Mouse (Mus musculus) hindbrain, embryonic 12.5 days (tissue): ENCODE data around the gene Mest. TPM values are rescaled to one million over a fixed set of nuclear protein-coding genes. Genes with fewer than 3 reads are reported as not detected.

Experiments
- ATAC-seq: fragments of 200-750 bp; cut with Nextera tagmentation; 2 replicates; pipeline ENCODE4 v1.8.0; 2017; ENCODE audit warnings: moderate TSS enrichment; ENCODE audit not compliant: low FRiP score
- H3K27ac ChIP-seq: fragments of 300-500 bp; sonication (generic); 2 replicates; pipeline ENCODE4 v1.5.1; 2016; ENCODE audit warnings: mild to moderate bottlenecking
- H3K27me3 ChIP-seq: fragments of 300-500 bp; sonication (generic); 2 replicates; pipeline ENCODE4 v1.6.1; 2016; ENCODE audit warnings: mild to moderate bottlenecking
- H3K36me3 ChIP-seq: fragments of 300-500 bp; sonication (generic); 2 replicates; pipeline ENCODE4 v1.6.1; 2016; ENCODE audit warnings: mild to moderate bottlenecking
- H3K4me1 ChIP-seq: fragments of 300-500 bp; sonication (generic); 2 replicates; pipeline ENCODE4 v1.6.1; 2016
- H3K4me2 ChIP-seq: fragments of 300-500 bp; sonication (generic); replicated peaks from 2 replicates; pipeline ENCODE4 v1.6.1; 2016; ENCODE audit warnings: mild to moderate bottlenecking
- H3K4me3 ChIP-seq: fragments of 300-500 bp; sonication (generic); 2 replicates; pipeline ENCODE4 v1.5.1; 2016; ENCODE audit warnings: mild to moderate bottlenecking
- H3K9ac ChIP-seq: fragments of 300-500 bp; sonication (generic); 2 replicates; pipeline ENCODE4 v1.6.1; 2016; ENCODE audit warnings: mild to moderate bottlenecking, moderate library complexity
- H3K9me3 ChIP-seq: fragments of 300-500 bp; sonication (generic); replicated peaks from 2 replicates; pipeline ENCODE4 v1.6.1; 2016; ENCODE audit warnings: mild to moderate bottlenecking
- WGBS: fragments of 180-500 bp; shearing (Covaris S2); methylation state at CpG from one replicate; pipeline ENCODE4 v1.1.7; 2016; 5-methylcytosine and 5-hydroxymethylcytosine counted together
- polyA plus RNA-seq: library from polyadenylated mRNA; unstranded; fragments of >200 nt; fragmentation: Nextera tagmentation; extraction: Ambion mirVana; gene quantifications from 2 replicates; pipeline ENCODE4 v1.2.1, GENCODE M21; 2016

Mest gene
- polyA plus RNA-seq, 1 experiment from 2014 or later = 763 TPM

GRCm38 (mm10) chr6:30692826-30693225 is 30.5 kb upstream of the Mest start:
- H3K9me3 ChIP-seq = no peaks in the 10 kb centered on the region
- H3K27ac ChIP-seq = peak overlapping the region; percentile 94
- no peaks in the 10 kb centered on the region for H3K36me3 ChIP-seq
- WGBS = 75% methylated on average over 5 of the region's 5 CpGs
- ATAC-seq = no peak
- H3K27me3 ChIP-seq = no peaks in the 10 kb centered on the region
- H3K4me1 ChIP-seq = peaks cover 15% of the 10 kb centered on the region
- peak overlapping the region; percentile 66 for H3K4me2 ChIP-seq
- H3K4me3 ChIP-seq = peak overlapping the region; percentile 58
- H3K9ac ChIP-seq = peak overlapping the region; percentile 62

DNA sequence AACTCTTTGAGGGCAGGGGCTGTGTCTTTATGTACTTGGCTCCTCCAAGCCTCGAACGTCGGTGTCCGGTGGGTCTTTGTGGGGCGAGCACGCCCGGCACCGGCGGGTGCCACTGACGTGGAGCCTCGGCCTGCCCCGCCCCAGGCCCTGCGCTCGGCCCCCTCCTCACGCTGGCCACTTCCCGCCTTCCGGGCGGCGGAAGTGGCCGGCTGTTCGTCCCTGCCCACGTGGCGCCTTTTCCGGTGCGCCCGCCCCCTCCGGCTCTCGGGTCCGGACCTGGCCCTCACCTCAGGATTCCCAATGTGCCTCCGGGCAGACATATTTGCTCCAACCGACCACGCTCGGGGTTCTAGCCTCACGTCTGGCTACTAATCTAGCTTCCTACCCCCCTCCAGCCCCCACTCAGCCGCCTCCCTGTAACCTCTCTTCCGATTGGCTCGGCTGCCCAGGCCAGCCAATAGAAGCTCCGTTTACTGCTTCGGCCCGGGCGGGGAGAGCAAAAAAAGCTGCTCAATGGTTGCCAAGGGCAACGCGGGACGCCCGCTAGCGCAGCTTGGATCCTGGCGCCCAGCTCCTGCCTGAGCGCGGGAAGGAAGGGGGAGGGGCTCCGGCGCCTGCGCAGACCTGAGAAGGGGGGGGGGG is 29.9 kb upstream of the Mest start, which contains the start of gene Cep41:
Cep41 (minus strand) TSS at position 400 of the 642 bp plus-strand sequence.
- H3K4me1 ChIP-seq = peaks cover 15% of the 10 kb centered on the region
- H3K9me3 ChIP-seq = no peaks in the 10 kb centered on the region

DNA sequence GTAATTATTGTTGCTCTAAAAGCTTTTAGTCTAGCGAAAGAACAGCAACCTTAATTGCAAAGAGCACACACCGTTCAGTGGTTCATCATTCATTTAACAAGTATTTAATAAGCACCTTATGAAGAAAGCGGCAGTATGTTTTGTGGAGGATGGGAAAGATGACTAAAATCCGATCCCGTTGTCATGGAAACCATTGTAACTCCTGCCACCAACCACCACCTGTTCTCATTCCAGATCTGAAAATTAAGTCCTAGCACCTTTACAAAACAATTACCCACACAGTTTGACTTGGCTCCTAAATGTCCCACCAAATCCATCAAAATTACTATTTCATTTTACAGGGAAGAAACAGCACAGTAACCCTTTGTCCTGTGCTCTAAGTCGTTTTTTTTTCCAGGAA is 29.1 kb upstream of the Mest start:
- H3K9ac ChIP-seq = no peak overlapping the region; the same call in 1 of the 2 replicates
- peak overlapping the region; percentile 94; the same call in 1 of the 2 replicates for H3K27ac ChIP-seq
- 40% methylated on average over 6 of the region's 6 CpGs for WGBS
- H3K27me3 ChIP-seq = no peaks in the 10 kb centered on the region
- peak overlapping the region; percentile 58; the same call in 1 of the 2 replicates for H3K4me3 ChIP-seq
- no peaks in the 10 kb centered on the region for H3K9me3 ChIP-seq
- ATAC-seq = no peak; the same call in 1 of the 2 replicates
- no peaks in the 10 kb centered on the region for H3K36me3 ChIP-seq
- H3K4me1 ChIP-seq = peaks cover 15% of the 10 kb centered on the region
- peak overlapping the region; percentile 66 for H3K4me2 ChIP-seq

More for the DNA sequence above, 29.9 kb upstream of the Mest start, which contains the start of gene Cep41:
- peak within 1 kb of the TSS; percentile 62 for H3K9ac ChIP-seq
- no peaks in the 10 kb centered on the region for H3K36me3 ChIP-seq
- H3K27me3 ChIP-seq = no peaks in the 10 kb centered on the region
- under 1% methylated on average over 46 of the region's 52 CpGs for WGBS
- peak within 1 kb of the TSS; percentile 94 for H3K27ac ChIP-seq
- peak within 1 kb of the TSS; percentile 66 for H3K4me2 ChIP-seq
- peak; percentile 98 for ATAC-seq
- H3K4me3 ChIP-seq = peak within 1 kb of the TSS; percentile 58

DNA sequence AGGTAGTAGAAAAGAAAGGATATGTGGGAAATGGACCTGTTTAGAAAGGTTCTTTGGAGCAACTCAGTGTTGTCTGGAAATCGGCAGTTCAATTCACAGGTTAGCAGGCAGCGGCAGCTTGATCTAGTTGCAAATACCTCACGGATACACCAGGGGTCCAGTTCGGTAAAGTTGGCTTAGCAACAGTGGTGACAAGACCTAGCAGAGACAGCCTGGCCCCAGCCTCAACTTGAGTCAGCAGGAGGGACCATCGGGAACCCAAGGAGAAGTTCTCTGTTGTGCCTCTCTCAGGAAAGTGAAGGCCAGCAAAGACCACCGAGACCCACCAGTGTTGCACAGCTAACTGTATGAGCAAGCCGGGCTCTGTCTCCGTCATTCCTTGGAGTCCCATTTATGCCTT is 28.2 kb upstream of the Mest start:
- H3K4me2 ChIP-seq = no peak overlapping the region
- no peak overlapping the region for H3K4me3 ChIP-seq
- no peaks in the 10 kb centered on the region for H3K9me3 ChIP-seq
- no peaks in the 10 kb centered on the region for H3K36me3 ChIP-seq
- H3K4me1 ChIP-seq = peaks cover 15% of the 10 kb centered on the region
- H3K27me3 ChIP-seq = no peaks in the 10 kb centered on the region
- 82% methylated on average over 8 of the region's 8 CpGs for WGBS
- no peak overlapping the region for H3K27ac ChIP-seq
- H3K9ac ChIP-seq = no peak overlapping the region
- ATAC-seq = no peak

DNA sequence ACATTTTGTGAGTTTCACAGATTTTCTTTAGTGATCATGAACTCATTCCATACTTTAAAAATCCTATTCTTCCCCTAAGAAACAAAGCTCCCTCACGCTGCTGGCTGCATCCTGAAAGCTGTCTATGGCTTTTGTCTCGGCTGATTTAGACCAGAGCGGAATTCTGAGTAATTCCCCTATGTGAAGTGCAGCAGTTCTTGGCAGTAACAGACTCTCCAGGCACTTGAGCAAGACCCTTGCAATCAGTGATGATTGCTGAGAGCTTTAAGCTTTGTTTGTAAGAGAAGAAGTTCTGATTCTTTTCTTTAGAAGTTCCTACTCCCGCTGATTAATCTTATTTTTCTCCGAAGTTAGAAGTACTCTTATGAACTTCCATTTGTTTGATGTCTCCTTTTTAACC is 25.9 kb upstream of the Mest start:
- H3K27ac ChIP-seq = no peak overlapping the region
- H3K4me2 ChIP-seq = no peak overlapping the region
- WGBS = 53% methylated on average over 5 of the region's 5 CpGs
- H3K36me3 ChIP-seq = no peaks in the 10 kb centered on the region
- no peak for ATAC-seq
- H3K4me3 ChIP-seq = no peak overlapping the region
- no peak overlapping the region for H3K9ac ChIP-seq
- no peaks in the 10 kb centered on the region for H3K9me3 ChIP-seq
- no peaks in the 10 kb centered on the region for H3K27me3 ChIP-seq
- peaks cover 15% of the 10 kb centered on the region for H3K4me1 ChIP-seq

- Histone ChIP-seq H3K27ac (no peak overlapping the region), H3K9me3 (no peaks in the 10 kb centered on the region), H3K4me2 (no peak overlapping the region), H3K4me3 (no peak overlapping the region), H3K36me3 (no peaks in the 10 kb centered on the region), H3K9ac (no peak overlapping the region), H3K27me3 (no peaks in the 10 kb centered on the region), H3K4me1 (peaks cover 10% of the 10 kb centered on the region)
- ATAC-seq = no peak
- WGBS = 95% methylated on average over 4 of the region's 4 CpGs
Measured at GRCm38 (mm10) chr6:30698036-30698435, 25.3 kb upstream of the Mest start.

- Histone ChIP-seq H3K4me2 (no peak overlapping the region), H3K27ac (no peak overlapping the region), H3K4me3 (no peak overlapping the region), H3K4me1 (no peaks in the 10 kb centered on the region), H3K9me3 (no peaks in the 10 kb centered on the region), H3K36me3 (no peaks in the 10 kb centered on the region), H3K27me3 (no peaks in the 10 kb centered on the region), H3K9ac (no peak overlapping the region)
- 80% methylated on average over 6 of the region's 6 CpGs for WGBS
- no peak for ATAC-seq
Measured at GRCm38 (mm10) chr6:30700182-30700581, 23.2 kb upstream of the Mest start.

- Histone ChIP-seq H3K27me3 (no peaks in the 10 kb centered on the region), H3K4me1 (no peaks in the 10 kb centered on the region), H3K9ac (no peak overlapping the region), H3K4me2 (no peak overlapping the region), H3K9me3 (no peaks in the 10 kb centered on the region), H3K36me3 (no peaks in the 10 kb centered on the region), H3K4me3 (no peak overlapping the region), H3K27ac (no peak overlapping the region)
- 80% methylated on average over 6 of the region's 6 CpGs for WGBS
- no peak for ATAC-seq
Measured at GRCm38 (mm10) chr6:30702881-30703280, 20.5 kb upstream of the Mest start.

- Histone ChIP-seq H3K27me3 (no peaks in the 10 kb centered on the region), H3K4me1 (no peaks in the 10 kb centered on the region), H3K9me3 (no peaks in the 10 kb centered on the region), H3K9ac (no peak overlapping the region), H3K27ac (no peak overlapping the region), H3K36me3 (no peaks in the 10 kb centered on the region), H3K4me3 (no peak overlapping the region), H3K4me2 (no peak overlapping the region)
- ATAC-seq = no peak
- WGBS = 77% methylated on average over 6 of the region's 6 CpGs
Measured at GRCm38 (mm10) chr6:30703476-30703875, 19.9 kb upstream of the Mest start.

- H3K27me3 ChIP-seq = no peaks in the 10 kb centered on the region
- 83% methylated on average over 9 of the region's 9 CpGs for WGBS
- no peak for ATAC-seq
- no peak overlapping the region for H3K9ac ChIP-seq
- H3K4me3 ChIP-seq = no peak overlapping the region
- no peaks in the 10 kb centered on the region for H3K9me3 ChIP-seq
- H3K36me3 ChIP-seq = no peaks in the 10 kb centered on the region
- H3K27ac ChIP-seq = no peak overlapping the region
- no peaks in the 10 kb centered on the region; the same call in 1 of the 2 replicates for H3K4me1 ChIP-seq
- no peak overlapping the region for H3K4me2 ChIP-seq
Measured at GRCm38 (mm10) chr6:30703977-30704602, 19.3 kb upstream of the Mest start.

DNA sequence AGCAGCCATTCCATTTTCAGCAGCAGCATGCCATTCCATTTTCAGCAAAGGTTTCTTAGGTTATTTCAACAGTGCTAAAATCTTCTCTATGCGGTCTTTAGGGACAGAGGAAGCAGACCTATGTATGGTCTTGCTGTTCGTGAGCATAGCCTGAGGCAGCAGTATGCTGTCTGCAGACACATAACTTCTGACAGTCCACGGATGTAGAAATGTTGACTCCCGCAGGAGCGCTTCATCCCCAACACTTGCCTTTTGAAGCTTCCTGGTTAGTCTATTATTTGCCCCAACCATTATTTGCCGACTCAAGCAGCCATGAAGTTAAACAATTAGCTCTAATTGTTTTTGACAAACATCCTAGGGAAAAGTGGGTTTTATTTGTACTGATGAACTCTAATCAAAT is 14.2 kb upstream of the Mest start:
- no peak for ATAC-seq
- whole genome bisulfite sequencing = 42% methylated on average over 6 of the region's 6 CpGs
- H3K4me1 ChIP-seq = peaks cover 7% of the 10 kb centered on the region; the same call in 1 of the 2 replicates

DNA sequence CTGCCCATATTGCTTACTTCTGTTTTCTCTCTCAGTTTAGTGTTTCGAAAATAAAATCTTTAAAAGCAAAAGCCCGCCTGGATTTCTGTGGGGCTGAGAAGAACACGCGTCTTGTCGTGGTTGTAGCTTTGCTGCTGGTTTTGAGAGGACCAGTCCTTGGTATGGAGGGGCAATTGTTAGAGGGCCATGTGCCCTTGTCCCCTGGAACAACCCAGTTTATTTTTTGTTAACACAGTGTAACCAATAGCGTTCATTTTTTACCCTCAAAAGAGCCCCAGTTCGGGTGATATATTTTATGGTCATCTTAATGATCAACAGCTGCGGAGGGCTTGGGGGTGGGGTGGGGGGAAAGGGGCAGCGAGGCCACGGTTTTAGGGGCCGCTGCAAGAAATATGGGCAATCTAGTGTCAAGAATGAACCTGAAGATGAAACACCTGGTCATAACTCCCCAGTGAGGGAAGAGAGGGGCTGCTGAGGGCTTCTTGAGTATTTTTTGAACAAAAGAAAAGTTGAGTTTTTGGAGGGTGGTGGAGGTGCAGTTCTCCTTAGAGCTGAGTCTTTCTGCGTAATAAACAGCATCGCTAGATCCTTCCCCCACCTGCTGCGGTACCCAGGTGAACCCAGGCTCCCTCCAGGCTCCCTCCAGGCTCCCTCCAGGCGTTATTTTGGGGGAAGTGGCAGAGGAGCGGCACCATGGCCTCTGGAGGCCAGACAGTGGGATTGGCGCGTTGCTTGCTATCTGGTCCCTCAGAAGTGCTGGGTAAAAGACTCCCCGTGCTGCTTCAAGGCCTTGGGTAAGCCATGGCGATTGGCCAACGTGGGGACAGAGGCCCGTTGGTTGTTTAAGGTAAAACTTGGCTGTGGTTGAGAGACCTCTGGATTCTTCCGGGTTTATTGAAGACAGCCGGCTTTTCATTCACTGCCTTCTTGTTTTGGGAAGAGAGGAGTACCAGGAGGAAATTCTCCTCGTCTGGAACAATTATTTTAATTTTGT is 12.7 kb upstream of the Mest start:
- no peak overlapping the region for H3K9ac ChIP-seq
- H3K27ac ChIP-seq = no peak overlapping the region
- WGBS = 65% methylated on average over 25 of the region's 25 CpGs
- peaks cover 7% of the 10 kb centered on the region; the same call in 1 of the 2 replicates for H3K4me1 ChIP-seq
- H3K36me3 ChIP-seq = no peaks in the 10 kb centered on the region
- H3K4me3 ChIP-seq = no peak overlapping the region
- H3K9me3 ChIP-seq = no peaks in the 10 kb centered on the region
- no peaks in the 10 kb centered on the region for H3K27me3 ChIP-seq
- no peak for ATAC-seq
- H3K4me2 ChIP-seq = no peak overlapping the region

More for the DNA sequence above, 14.2 kb upstream of the Mest start:
- H3K9me3 ChIP-seq = no peaks in the 10 kb centered on the region
- H3K27ac ChIP-seq = no peak overlapping the region
- H3K4me2 ChIP-seq = no peak overlapping the region
- no peaks in the 10 kb centered on the region for H3K36me3 ChIP-seq
- no peaks in the 10 kb centered on the region for H3K27me3 ChIP-seq
- H3K9ac ChIP-seq = no peak overlapping the region
- no peak overlapping the region for H3K4me3 ChIP-seq
